Mouse (Mus musculus) large intestine, adult 2 months (tissue): ENCODE results near the gene Gm5926. TPM values are rescaled to one million over a fixed set of nuclear protein-coding genes. Genes with fewer than 3 reads are reported as not detected.
"Not testable (repeated sequence)": the region's sequence is repeated elsewhere in the genome, so short reads cannot be mapped to it uniquely, and the experiment has no call there.

Source experiments
- DNase-seq: peaks from one replicate; pipeline ENCODE4 v3.0.0-alpha.2; 2012; ENCODE audit warnings: low read depth, low spot score
- WGBS: fragments of 180-500 bp; shearing (Covaris S2); methylation state at CpG from one replicate; pipeline ENCODE4 v1.1.7; 2018; 5-methylcytosine and 5-hydroxymethylcytosine counted together
- polyA plus RNA-seq: library from polyadenylated mRNA; depleted of rRNA; stranded (reverse); fragments of >200 nt; gene quantifications from 2 replicates; pipeline ENCODE4 v1.2.3, GENCODE M21; 2012; rRNA removed

Gm5926 gene
- polyA plus RNA-seq: not detected in 2 replicates

GRCm38 (mm10) chrX:32650416-32650815 is at the start of gene Gm5926:
Gene Gm5926, plus strand, starts transcription at chrX:32650716.
- not testable (repeated sequence) for DNase-seq
- WGBS: no CpG with 5 or more reads among the region's 1 CpGs

DNA sequence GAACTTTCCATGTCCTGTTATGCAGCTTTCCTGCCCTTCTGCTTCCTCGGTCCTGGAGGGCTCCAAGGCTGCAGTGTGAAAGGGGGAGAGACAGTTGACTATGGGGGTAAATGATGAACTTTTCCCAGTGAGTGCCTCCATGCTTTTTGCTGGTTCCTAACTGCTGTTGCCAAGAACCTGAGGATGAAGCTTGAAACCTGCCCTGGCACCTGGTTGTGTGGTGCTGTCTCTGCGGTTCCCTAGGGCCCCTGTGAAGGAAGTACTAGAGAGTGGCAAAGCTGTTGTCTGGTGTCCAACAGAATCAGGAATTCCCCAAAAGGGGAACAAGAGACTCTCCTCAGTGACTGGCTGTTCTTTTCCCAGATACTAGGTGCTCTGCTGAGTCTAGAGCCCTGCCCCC is 49.5 kb upstream of the Gm5926 start:
- DNase-seq: not testable (repeated sequence)
- WGBS: 93% methylated on average over 1 of the region's 2 CpGs

DNA sequence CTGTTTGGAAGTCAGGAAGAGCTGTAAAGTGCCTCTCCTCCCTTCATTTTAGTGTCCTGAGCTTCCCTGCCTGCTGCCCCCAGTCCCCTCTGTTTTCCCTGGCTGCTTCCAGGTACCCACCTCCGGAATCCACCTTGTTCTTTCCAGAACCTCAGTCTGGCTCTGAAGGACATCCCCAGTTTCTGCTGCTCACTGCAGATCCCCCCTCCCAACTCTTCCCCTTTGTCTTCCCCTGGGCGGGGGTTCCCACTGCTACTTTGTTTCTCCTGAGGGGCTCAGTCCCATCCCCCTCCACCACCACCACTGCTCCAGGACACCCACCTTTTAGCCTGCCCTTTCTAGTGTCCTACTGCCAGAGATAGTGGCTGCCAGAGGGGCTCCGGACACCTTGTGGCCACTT is 49.1 kb upstream of the Gm5926 start:
- not testable (repeated sequence) for DNase-seq
- 80% methylated on average over 3 of the region's 3 CpGs for WGBS

Other genes starting within 250 kb of the Gm5926 start
- not detected in 2 replicates for gene Btbd35f1, start 90.7 kb upstream of the Gm5926 start, polyA plus RNA-seq
- gene Btbd35f21, start 75.4 kb downstream of the Gm5926 start, polyA plus RNA-seq: not detected in 2 replicates
- gene Btbd35f30, start 243.9 kb downstream of the Gm5926 start, polyA plus RNA-seq: not detected in 2 replicates